Mouse (Mus musculus) cerebellum, postnatal 4 days (tissue): Measurements from ENCODE around the gene Zc3h12a.

Source experiments
- DNase-seq, 2 experiments: peaks; one replicate each; pipeline ENCODE4 v3.0.0; 2022; ENCODE audit warnings: low spot score in 2 of 2, mixed read lengths in 1 of 2

Zc3h12a gene

GRCm38 (mm10) chr4:125115710-125116089 is 11.9 kb downstream of the Zc3h12a start:
- DNase-seq = no peak

DNA sequence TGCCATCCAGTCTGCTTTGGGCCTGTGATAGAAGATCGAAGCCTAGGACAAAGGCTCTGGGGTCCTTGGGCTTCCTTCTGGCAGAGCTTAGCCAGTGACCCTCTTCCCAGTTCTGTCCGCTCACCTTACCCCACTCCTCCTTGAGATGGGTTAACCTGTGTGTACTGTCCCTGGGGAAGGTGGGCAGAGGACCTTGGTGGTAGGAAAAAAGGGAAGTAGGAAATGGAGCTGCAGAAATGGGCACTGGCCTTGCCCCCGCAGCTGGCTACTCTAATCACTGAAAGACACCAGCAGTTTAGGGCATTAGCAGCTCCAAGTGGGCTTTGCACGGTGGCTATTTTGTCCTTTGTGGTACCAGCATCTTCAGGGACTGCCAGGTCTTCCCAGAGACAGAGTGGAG is 12.6 kb downstream of the Zc3h12a start:
- DNase-seq = no peak

- DNase-seq = peak; percentile 82 to 91
Observed at GRCm38 (mm10) chr4:125114638-125115037, 13.0 kb downstream of the Zc3h12a start.

GRCm38 (mm10) chr4:125105354-125105753 is 22.3 kb downstream of the Zc3h12a start:
- no peak for DNase-seq

GRCm38 (mm10) chr4:125101334-125101733 is 26.3 kb downstream of the Zc3h12a start:
- no peak for DNase-seq

DNA sequence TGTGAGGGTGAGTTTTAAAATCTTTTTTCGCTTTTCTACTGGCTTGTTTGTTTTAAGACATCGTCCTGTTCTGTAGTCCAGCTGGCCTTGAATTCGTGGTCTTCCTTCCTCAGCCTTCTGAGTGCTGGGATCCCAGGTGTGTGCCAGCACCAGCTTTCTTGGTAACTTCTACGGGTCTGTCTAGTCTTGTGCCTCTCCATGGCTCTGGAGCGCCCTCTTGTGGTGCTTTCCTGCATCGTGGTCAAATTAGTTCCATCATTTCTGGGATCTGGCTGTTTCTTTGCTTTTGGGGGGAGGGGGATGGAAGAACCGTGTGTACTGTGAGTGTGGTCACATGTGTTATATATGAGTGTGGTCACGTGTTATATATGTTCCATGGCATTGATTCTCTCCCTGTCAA is 28.2 kb downstream of the Zc3h12a start:
- DNase-seq = peak; percentile 75 to 89

DNA sequence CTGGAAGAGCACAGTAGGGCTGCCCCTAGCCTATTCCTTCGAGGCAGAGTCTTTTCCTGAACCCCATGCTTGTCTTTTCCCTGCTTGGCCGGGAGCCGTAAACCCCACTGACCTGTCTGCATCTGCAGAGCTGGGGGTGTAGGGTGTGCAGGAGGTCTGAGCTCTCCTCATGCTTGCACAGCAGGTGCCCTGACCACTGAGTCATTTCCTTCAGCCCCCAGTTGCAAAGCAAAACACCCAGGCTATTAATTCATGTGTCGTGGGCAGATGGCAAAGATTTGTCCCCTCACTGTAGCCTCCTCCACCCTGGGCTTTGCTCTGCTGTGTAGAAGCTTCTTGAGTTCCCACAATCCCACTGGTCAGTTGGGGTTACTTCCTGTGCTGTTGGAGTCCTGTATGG is 30.2 kb downstream of the Zc3h12a start:
- DNase-seq = no peak

GRCm38 (mm10) chr4:125096066-125096465 is 31.6 kb downstream of the Zc3h12a start:
- DNase-seq = no peak

DNA sequence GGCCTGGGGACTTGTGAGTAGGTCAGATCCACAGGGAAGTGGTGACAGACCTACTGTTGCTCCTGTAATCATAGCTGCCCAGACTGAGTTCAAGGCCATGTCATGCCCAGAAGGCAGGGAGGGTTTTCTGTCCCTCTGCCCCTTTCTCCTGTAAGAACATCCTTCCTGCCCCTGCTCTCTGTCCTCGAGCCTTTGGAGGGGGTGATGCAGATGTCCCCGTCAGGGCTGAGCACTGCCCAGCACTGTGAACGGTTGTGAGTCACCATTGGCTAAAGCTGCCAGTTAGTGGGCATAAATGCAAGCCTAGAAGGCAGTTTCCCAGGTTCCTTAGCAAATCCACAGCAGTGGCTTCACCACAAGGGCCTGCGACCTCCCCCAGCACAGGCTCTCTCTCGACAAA is 34.6 kb downstream of the Zc3h12a start:
- no peak for DNase-seq

DNA sequence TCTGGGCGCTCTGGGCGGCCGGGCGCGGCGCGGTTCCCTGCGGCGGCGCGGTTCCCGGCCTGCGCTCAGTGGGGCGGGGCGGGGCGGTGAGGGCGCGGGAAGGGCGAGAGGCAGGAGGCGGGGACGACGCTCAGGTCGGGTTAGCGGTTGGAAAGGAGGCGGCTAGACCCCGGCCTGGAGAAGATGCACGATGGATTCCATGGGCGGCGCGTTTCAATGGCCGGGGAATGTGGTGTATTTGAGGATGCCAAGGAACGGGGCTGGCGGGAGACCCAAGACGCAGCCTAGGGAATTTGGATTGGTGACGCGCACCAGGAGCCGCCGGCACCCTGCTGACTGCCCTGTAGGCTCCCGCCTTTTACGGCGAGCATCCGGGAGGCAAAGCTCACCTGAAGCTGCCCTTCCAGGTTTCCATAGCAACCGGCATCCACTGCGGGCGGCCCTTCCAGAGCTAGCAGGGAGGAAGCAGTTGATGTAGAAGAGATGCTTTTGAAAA is 42.2 kb downstream of the Zc3h12a start:
- DNase-seq = peak; percentile 32 to 61

DNA sequence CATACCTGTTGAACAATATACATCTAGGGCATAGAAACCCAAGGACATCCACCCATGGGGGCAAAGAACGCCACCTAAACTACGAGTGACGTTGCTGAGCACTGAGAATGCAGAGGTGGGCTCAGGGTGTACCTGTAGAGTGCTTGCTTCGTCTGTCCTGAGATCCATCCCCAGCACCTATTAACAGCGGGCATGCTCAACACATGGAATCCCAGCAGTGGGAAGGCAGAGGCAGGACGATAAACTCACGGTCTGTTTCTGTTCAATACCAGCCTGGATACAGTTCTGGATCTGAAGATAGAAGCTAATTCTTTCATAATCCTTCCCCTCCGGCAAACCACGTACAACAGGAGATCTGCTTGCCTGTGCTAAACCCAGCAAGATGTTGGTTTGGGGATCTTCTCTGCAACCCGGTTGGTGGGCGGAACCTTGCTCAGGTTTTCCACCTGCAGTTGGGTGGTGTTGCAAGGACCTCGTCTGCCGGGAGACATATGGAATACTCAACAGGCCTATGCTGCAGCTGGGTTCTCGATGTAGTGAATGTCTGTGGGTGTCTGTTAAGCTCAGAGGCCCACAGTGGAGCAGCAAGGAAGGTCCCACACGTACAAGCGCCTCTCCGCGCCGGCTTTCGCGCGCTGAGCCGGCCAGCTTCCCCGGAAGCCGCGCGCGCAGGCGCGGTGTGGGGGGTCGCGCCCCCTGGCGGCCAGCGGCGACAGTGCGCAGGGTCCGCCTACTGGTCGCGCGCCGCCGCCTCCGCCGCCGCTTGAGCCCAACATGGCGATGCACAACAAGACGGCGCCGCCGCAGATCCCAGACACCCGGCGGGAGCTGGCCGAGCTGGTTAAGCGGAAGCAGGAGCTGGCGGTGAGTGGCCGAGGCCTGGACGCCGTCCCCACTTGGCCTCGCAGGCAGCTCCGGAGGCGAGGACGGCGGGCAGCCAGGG is 43.0 kb downstream of the Zc3h12a start, which contains the start of gene Meaf6:
Meaf6 (plus strand) TSS at position 732 of the 943 bp plus-strand sequence.
- DNase-seq = peak; percentile 87 to 96

GRCm38 (mm10) chr4:125078698-125079097 is 48.9 kb downstream of the Zc3h12a start:
- no peak for DNase-seq

DNA sequence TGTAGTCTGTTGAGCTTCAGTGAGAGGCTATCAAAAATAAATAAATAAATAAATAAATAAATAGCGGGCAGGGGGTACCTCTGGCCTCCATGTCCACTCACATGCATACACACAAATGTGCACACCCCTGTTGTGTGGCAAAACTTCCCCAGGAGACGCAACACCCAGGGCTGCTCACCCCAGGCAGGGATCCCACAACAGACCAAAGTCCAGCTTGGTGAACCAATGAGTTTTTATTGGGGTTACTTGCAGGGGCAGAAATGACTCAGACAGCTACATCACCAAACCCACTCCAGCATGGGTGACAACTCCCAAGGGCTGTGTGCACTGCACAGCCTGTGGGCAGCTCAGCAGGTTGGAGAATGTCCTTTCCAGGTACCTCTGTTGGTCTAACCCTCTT is 49.9 kb downstream of the Zc3h12a start:
- DNase-seq = no peak
